In the genomic region with DNA sequence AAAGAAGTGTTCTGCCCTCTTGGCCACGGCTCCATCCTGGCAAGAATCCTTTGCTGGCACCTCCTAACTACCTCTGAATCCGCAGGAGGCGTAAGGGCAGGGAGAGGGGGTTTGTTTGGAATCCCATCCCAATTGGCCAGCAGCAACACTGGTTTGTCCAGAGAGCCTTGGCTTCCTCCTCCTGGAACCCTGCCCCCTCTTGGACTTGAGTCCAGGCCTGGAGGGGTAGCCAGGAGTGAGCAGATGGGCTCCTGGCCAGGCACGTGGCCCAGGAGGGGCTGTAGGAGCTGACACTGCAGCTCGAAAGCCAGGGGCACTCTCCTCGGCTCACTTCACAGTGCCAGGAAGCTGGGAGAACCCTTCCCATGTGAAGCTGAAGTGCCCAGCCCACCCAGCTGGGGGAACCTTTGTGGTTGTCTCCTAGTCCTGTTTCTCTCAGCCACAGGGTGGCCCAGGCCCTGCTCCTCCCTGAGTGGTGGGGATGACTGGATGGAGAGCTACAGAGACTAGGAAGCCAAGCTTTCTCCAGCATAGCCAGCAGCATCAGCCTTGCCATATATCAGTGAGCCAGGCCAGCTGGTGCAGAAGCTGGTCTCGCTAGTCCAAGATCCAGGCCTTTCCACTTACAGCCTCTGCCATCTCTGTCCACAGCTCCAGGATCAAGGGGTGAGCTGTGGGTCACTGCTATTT, we compare ENCODE assay signal across 9 mouse cellular contexts.
DNase-seq lines count a peak whose midpoint lies in the region; ATAC-seq lines count a peak whose summit lies in the region.
"Had no signal": no experiment of that assay in that cellular context is flagged by ENCODE, and none has a peak within 500 bp of the region (broad histone marks: within the 10 kb centered on the region; RNA-seq: fewer than 3 reads in every experiment).

No protein-coding gene starts in this region.

- peaks cover 3% of the 10 kb centered on the region; the same call in 1 of the 2 replicates for H3K9me3 ChIP-seq in midbrain, embryonic 16.5 days (replicated peaks; ENCODE audit: control insufficient read depth, low read length, poor library complexity, severe bottlenecking)
- H3K9me3 ChIP-seq in midbrain, embryonic 13.5 days, result 0 out of 2 replicates have a peak, but pooled peaks cover 3% of the 10 kb centered on the region
- H3K9me3 ChIP-seq: neural tube, embryonic 12.5 days had no signal

- ATAC-seq in midbrain, embryonic 16.5 days, result 0 out of 2 replicates have a peak, but pooled peaks have one; percentile 72
- ATAC-seq in midbrain, embryonic 13.5 days, result no peak
- no peak for ATAC-seq in megakaryocyte-erythroid progenitor cell, adult 5-6 weeks (replicated peaks; ENCODE audit: low FRiP score, low TSS enrichment, poor library complexity, severe bottlenecking)

- H3K36me3 ChIP-seq in midbrain, embryonic 16.5 days (ENCODE audit: control insufficient read depth, insufficient read depth, low read length), result no peaks in the 10 kb centered on the region
- H3K36me3 ChIP-seq in midbrain, embryonic 13.5 days, result no peaks in the 10 kb centered on the region
- H3K36me3 ChIP-seq: neural tube, embryonic 12.5 days had no signal

- intact Hi-C loops in heart, postnatal 10 days (cut with DNase I), result loop anchor here (5.0 kb wide), 1 partner anchor 63 kb away; no protein-coding TSS in a partner anchor

- 65% methylated on average over 7 of the region's 7 CpGs for whole genome bisulfite sequencing in midbrain, embryonic 16.5 days
- WGBS in midbrain, embryonic 13.5 days, result 82% methylated on average over 7 of the region's 7 CpGs

- H3K4me2 ChIP-seq in midbrain, embryonic 16.5 days (ENCODE audit: low read length), result no peak overlapping the region
- no peak overlapping the region for H3K4me2 ChIP-seq in midbrain, embryonic 13.5 days (replicated peaks)
- H3K4me2 ChIP-seq: neural tube, embryonic 12.5 days had no signal

- no peak overlapping the region for H3K4me3 ChIP-seq in midbrain, embryonic 16.5 days (ENCODE audit: low read depth, low read length)
- no peak overlapping the region for H3K4me3 ChIP-seq in midbrain, embryonic 13.5 days (replicated peaks)
- H3K4me3 ChIP-seq: neural tube, embryonic 12.5 days had no signal

- H3K9ac ChIP-seq in midbrain, embryonic 16.5 days (ENCODE audit: low read depth, low read length), result no peak overlapping the region
- no peak overlapping the region for H3K9ac ChIP-seq in midbrain, embryonic 13.5 days (replicated peaks)
- H3K9ac ChIP-seq: neural tube, embryonic 12.5 days had no signal

- peak; percentile 18 for DNase-seq in fat pad, adult 2 months (ENCODE audit: extremely low read depth, low read depth, low spot score)
- DNase-seq in heart, postnatal 10 days, result peak; percentile 80 to 82
- DNase-seq in left cerebral cortex, adult 18-20 months (ENCODE audit: low spot score in 2 of 2), result peak; percentile 7 to 25
- peak; percentile 46 to 52 for DNase-seq in right cerebral cortex, adult 2 months (ENCODE audit: low spot score in 2 of 2)
- no peak for DNase-seq in thymus, postnatal 0 days (ENCODE audit: low spot score)

- H3K27ac ChIP-seq in midbrain, embryonic 16.5 days (ENCODE audit: low read length), result no peak overlapping the region
- H3K27ac ChIP-seq in midbrain, embryonic 13.5 days, result no peak overlapping the region
- H3K27ac ChIP-seq: neural tube, embryonic 12.5 days had no signal

- H3K27me3 ChIP-seq in midbrain, embryonic 16.5 days (ENCODE audit: control insufficient read depth, insufficient read depth, low read depth, low read length), result no peaks in the 10 kb centered on the region
- no peaks in the 10 kb centered on the region for H3K27me3 ChIP-seq in midbrain, embryonic 13.5 days
- H3K27me3 ChIP-seq: neural tube, embryonic 12.5 days had no signal

- H3K4me1 ChIP-seq in midbrain, embryonic 16.5 days (ENCODE audit: control insufficient read depth, insufficient read depth, low read length), result no peaks in the 10 kb centered on the region
- H3K4me1 ChIP-seq in midbrain, embryonic 13.5 days (replicated peaks), result 0 out of 2 replicates have a peak, but pooled peaks cover 4% of the 10 kb centered on the region
- H3K4me1 ChIP-seq: neural tube, embryonic 12.5 days had no signal
